Mouse (Mus musculus) liver, adult 2 months (tissue): ENCODE results near the gene Mrpl10.

Experiments used
- CTCF ChIP-seq: fragments of 200-500 bp; IDR thresholded peaks from 2 replicates; pipeline ENCODE4 v1.5.1; 2011; ENCODE audit warnings: low read depth, low read length, control low read depth
- POLR2A ChIP-seq: fragments of 200-500 bp; IDR thresholded peaks from 2 replicates; pipeline ENCODE4 v1.6.1; 2011; ENCODE audit warnings: low read length, control low read depth; ENCODE audit not compliant: insufficient read depth; ENCODE audit errors: extremely low read depth

DNA sequence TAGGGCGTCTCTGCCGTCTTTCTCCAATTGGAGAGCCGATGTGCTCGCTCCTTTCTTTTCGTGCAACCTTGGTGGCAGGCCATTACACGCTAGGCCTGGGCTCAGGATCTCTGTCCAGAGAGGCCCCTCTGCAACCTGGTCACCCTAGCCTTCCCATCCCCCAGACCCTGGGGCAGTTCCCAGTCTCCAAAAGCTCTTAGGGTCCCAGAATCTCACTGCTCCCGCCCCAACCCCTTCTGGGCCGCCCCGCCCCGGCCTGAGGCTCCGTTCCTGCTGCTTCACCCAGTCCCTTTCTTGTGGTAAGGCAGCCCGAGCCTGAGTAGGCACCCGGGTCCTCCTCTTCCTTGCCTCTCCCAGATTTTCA lies 22.0 kb upstream of the Mrpl10 start:
- no peak for TF ChIP-seq CTCF
- no peak for TF ChIP-seq POLR2A
